Mouse (Mus musculus): Measurements from ENCODE around the gene 1700025G04Rik. TPM values are rescaled to one million over a fixed set of nuclear protein-coding genes. Genes with fewer than 3 reads are reported as not detected.

Gene 1700025G04Rik
- total RNA-seq, 2 experiments from 2014 or later: 62.8 to 67.7 TPM

DNA sequence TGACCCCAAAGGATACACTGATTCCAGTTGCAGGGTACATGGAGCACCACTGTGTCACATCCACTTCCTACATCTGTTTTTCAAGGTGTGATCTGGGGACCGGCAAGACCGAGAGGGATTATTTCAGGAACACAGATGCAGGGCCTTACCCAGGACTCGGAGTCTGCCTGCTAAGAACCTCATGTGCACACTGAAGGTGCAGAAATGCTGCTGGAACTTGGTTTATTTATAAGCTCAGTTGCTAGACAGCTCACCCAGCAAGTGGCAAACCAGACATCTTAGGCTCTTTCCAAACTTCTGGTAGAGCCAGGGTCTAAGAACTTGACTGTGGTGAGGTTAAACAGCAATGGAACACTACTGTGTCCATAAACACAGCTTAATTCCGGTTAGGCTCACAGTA, 61.2 kb downstream of the 1700025G04Rik start:
- DNase-seq: no peak

- DNase-seq: no peak
Measured at GRCm38 (mm10) chr1:152026762-152027161, 63.2 kb downstream of the 1700025G04Rik start.

GRCm38 (mm10) chr1:152025308-152025707, 64.6 kb downstream of the 1700025G04Rik start:
- no peak for DNase-seq

- DNase-seq: no peak
Measured at GRCm38 (mm10) chr1:152024019-152024787, 65.7 kb downstream of the 1700025G04Rik start.

DNA sequence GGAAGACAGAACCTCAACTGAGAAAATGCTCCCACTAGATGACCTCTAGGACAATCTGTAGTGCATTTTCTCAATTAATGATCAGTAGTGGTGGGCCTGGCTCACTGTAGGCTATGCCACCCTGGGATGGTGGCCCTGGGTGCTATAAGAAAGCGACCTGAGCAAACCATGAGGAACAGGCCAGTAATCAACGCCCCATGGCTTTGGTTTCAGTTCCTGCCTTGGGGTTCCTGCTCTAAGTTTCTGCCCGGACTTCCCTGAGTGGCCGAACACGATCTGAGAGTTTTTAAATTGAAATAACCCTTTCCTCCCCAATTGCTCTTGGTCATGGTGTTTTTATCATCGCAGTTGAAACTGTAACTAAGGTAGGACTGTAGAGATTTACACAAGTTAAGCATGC, 69.1 kb downstream of the 1700025G04Rik start:
- DNase-seq: no peak

DNA sequence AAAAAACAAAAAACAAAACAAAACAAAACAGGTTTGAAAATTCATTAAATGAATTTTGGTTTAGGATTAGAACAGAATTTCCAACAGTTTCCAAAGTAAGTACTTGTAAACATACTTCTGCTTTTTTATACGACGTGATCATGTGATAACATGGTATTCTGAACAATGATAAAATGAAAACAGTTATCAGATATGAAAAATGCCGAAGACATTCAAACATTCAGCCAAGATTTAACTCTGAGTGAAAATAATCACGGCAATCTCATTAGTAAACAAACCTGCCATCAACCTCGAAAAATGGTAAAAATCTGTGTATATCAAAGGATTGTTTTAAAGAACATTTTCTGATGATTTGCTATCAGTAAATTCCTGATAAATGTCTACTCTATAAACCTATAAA, 69.9 kb downstream of the 1700025G04Rik start:
- DNase-seq: no peak

DNA sequence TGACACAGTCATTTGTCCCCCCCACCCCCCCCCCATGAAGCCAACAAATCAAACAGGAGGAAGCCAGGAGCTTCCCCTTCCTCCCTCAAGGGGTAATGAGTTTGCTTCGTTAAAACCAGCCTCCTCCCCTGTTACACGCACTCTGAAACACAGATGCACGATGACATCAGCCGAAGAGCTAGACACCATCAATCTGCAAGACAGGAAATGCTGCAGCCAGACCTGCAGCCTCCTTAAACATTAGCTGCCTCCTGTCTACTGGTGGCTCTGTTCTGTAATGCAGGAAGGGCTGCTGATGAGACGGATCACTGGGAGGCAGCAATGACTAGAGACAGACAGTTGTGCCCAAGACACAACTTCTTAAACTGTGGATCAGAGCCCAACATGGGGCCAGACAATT, 70.7 kb downstream of the 1700025G04Rik start:
- DNase-seq: peak; percentile 43

DNA sequence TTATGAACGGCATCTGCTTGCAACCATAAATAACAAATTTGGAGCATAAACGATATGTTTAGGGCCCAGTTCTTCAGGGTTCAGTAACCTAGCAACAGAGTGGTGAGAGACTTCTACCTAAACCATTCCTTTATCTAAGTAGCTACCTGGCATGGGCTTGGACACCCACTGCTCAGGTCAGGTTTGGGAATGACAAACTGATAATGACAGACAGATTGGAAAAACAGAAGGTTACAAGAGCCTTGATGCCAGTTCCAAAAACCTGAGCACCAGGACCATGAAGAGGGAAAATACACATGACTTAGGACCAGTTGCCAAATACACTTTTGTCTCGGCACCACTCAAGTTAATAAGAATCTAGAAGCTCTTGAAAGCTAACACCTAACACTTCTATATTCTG, 71.6 kb downstream of the 1700025G04Rik start:
- DNase-seq: no peak

DNA sequence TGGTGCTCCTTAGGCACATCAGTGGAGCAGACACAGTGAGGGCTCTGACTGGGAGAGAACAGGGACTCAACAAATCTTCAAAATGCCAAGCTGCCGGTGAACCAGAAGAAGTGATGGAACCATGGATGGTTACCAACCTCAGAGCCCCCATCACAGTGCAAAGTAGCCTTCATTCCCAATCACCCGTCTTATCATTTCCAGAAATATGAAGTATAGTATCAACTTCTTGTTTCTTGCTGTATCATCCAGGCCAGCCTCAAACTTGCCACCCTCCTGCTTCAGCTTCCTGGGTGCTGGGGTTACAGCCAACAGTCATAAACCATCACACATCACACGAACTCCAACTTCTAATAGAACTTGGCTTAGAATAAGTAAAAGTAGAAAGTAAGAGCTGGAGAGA, 73.3 kb downstream of the 1700025G04Rik start:
- no peak for DNase-seq

- DNase-seq: peak; percentile 17
Measured at GRCm38 (mm10) chr1:152015555-152016125, 74.3 kb downstream of the 1700025G04Rik start.

GRCm38 (mm10) chr1:152011741-152012140, 78.2 kb downstream of the 1700025G04Rik start:
- DNase-seq: no peak

GRCm38 (mm10) chr1:152010251-152010980, 79.5 kb downstream of the 1700025G04Rik start:
- no peak for DNase-seq

DNA sequence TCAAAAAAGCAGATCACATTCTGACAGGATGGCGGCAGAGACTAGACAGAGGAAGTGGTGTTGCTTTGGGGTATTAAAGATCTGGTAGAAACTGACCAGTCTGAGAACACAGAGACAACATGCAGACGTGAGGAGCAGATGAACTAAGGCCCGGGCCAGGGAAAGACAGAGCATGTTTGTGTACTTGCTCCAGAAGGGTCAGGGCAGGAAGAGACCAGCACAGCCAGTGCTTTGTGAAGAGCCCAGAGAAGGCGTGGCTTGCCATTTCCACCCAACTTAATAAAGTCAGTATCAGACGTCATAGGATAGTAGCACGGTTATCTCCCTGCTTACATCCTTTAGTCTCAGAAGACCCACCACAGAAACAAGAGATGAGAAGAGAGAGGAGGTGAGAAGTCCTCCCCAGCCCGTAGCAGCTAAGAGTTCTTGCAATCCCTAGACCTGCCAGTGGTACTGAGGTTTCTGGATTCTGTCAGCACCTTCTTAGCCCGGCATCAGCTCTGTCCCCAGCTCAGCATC, 81.4 kb downstream of the 1700025G04Rik start:
- DNase-seq: no peak

DNA sequence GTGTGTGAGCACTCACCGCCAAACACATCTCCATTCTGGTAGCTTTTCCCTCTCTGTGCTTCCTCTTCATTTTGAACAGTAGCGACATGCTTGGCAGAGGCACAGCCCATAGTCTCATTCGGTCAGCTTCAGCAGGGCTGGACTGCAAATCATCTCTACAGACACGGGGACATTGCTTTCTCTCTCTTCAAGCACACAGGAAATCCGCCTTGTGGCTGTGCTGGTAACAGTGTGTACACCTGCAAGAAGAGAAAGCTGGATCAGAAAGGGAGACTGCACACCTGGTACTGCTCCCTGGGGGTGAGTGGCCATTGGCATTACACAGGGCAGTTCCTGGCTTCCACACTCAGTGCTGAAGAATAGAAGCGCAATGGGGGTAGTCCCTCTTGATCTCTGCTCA, 83.4 kb downstream of the 1700025G04Rik start:
- no peak for DNase-seq

GRCm38 (mm10) chr1:152004509-152004908, 85.4 kb downstream of the 1700025G04Rik start:
- DNase-seq: no peak

GRCm38 (mm10) chr1:152000461-152000860, 89.5 kb downstream of the 1700025G04Rik start:
- no peak for DNase-seq

DNA sequence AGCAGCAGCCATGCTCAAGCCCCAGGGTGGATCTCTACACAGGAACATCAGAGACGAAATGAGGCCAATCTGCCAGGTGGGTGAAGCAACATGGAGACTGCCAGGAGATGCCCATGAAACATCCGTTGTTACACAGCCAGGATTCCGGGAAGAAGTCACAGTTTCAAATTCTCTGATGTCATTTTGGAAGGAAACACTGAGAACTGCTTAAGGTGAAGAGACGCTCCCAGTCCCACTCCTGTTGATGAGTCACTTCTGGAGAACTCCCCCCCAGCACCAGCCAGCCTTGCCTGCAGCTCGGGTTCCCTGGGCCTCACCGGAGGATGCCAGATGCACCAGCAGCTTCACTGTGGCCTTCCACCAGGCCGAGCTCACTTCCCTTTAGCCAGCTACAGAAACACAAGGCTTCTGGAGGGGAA, 90.5 kb downstream of the 1700025G04Rik start:
- DNase-seq: peak; percentile 15

DNA sequence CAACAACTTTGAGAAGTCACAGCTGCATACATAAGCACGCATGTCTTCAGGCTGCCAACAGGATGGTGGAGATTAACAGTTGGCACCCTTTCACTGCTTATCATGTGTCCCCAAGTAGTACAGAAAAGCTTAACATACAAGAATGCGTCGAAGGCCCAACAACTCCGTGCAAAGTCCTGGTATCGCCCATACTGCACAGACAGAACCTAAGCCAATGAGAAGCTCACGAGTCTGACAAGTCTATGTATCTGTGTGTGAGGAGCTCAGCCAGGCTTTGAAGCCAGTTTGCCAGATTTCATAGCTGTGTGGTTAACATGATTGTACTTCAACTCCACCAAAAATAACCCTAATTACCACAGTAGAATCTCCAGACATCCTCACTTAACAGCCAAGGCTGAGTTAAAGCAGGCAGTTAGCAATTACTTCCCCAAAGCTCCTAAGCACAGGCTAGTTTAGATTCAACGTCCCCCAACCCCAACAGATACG, 91.2 kb downstream of the 1700025G04Rik start:
- DNase-seq: no peak

GRCm38 (mm10) chr1:151997591-151997990, 92.3 kb downstream of the 1700025G04Rik start:
- DNase-seq: no peak

- no peak for DNase-seq
Measured at GRCm38 (mm10) chr1:151995948-151996697, 93.8 kb downstream of the 1700025G04Rik start.

DNA sequence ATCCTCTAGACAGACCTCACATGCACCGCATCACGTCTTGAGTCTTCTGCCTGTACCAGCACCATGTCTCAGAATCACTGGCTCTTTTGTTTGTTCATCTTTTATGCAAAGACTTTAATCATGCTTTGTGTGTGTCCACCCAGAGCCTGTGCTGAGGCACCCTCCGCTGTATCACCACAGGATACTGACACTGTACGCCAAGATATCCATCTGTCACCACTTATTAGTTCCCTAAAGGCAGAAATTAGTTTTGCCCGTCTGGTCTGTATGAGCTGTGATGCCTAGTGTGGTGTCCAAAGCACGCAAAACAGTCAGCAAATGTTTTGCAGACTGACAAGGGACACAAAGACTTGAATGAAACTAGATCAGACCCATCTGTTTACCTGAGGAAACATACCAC, 95.7 kb downstream of the 1700025G04Rik start:
- no peak for DNase-seq

GRCm38 (mm10) chr1:151991505-151991904, 98.4 kb downstream of the 1700025G04Rik start:
- no peak for DNase-seq
